Mouse (Mus musculus): ENCODE data around the gene Hoxa1. TPM values are rescaled to one million over a fixed set of nuclear protein-coding genes. Genes with fewer than 3 reads are reported as not detected.

Hoxa1 gene
- polyA plus RNA-seq, 1 experiment from 2014 or later, result not detected

DNA sequence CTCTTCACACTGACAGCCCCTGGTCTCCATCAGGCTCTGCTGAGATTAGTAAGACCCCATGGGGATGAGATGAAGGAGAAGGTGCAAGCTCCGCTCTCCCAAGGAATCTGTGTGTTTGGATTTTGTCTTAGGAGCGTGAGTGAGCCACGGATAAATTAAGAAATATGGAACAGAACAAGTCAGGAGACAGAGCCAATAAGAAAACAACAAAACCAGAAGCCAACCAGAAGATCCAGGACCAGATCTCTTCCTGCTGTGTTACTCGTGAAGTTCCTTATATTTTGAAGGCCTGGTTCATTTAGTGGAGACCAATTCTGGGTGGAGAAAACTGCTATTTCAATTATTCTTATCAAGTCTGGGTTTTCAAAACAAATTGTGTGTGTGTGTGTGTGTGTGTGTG is 6.5 kb downstream of the Hoxa1 start:
- Histone ChIP-seq H3K4me2 (ENCODE audit: low read length) (no peak overlapping the region), H3K36me3 (ENCODE audit: control insufficient read depth, insufficient read depth, low read length) (no peaks in the 10 kb centered on the region), H3K27ac (ENCODE audit: low read depth, low read length) (no peak overlapping the region), H3K4me3 (ENCODE audit: low read depth, low read length) (no peak overlapping the region), H3K27me3 (replicated peaks; ENCODE audit: control insufficient read depth, insufficient read depth, low read length) (peaks cover 94% of the 10 kb centered on the region), H3K9me3 (replicated peaks; ENCODE audit: control insufficient read depth, low read length) (no peaks in the 10 kb centered on the region), H3K9ac (ENCODE audit: low read length) (no peak overlapping the region), H3K4me1 (ENCODE audit: control insufficient read depth, insufficient read depth, low read length) (no peaks in the 10 kb centered on the region)
- ATAC-seq, result no peak
- under 1% methylated on average over 4 of the region's 4 CpGs for WGBS
- no peak for DNase-seq (ENCODE audit: low spot score)

DNA sequence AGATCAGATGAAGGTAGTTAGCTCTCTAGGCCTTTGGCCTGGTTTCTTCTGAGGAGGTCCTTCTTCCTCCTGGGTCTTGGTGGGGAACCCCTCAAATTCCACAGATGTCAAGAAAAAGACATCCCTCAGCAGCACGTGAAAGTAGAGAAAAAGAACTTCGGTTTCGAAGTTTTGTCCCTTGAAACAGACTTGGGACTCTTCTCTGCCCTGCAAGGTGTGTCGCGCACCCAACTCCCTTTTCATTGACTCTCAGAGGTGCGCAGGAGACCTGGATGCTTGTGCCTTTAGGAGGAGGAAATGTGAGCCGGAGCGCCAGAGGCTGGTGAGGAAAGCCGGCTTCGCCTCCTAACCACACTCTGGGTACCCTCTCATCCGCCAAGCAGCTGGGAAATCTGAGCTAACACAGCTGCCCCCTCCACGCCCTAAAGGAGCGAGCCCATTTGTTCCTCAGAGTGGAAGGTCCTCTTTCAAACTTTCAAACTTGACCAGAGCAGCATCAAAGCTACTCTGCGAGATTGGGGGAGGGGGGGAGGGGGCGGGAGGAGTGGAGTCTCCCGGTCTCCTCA is 7.6 kb downstream of the Hoxa1 start:
- ATAC-seq, result no peak
- H3K4me3 ChIP-seq (ENCODE audit: low read depth, low read length), result no peak overlapping the region
- no peak overlapping the region for H3K27ac ChIP-seq (ENCODE audit: low read depth, low read length)
- H3K4me1 ChIP-seq (ENCODE audit: control insufficient read depth, insufficient read depth, low read length), result no peaks in the 10 kb centered on the region
- DNase-seq (ENCODE audit: low spot score), result no peak
- no peak overlapping the region for H3K4me2 ChIP-seq (ENCODE audit: low read length)
- WGBS, result 3% methylated on average over 16 of the region's 16 CpGs
- no peaks in the 10 kb centered on the region for H3K9me3 ChIP-seq (replicated peaks; ENCODE audit: control insufficient read depth, low read length)
- no peaks in the 10 kb centered on the region for H3K36me3 ChIP-seq (ENCODE audit: control insufficient read depth, insufficient read depth, low read length)
- H3K9ac ChIP-seq (ENCODE audit: low read length), result no peak overlapping the region
- H3K27me3 ChIP-seq (replicated peaks; ENCODE audit: control insufficient read depth, insufficient read depth, low read length), result peaks cover 87% of the 10 kb centered on the region

DNA sequence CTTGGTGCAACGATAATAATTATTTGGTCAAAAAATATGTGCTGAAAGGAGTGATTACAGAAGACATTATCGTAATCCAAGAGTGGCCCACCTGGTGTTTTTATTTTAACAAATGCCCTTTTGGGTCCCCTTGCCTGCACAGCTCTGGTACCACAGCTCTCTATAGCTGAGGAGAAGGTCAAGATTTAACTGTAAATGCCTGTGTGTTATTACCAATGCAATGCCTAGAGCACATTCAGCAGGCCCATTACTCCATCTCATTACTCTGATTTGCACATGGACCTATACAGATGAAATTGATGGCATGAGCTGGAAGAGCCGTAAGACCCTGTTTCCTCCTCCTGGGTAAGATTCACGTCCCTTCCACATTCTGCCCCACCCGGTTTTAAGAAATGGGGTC is 19.0 kb downstream of the Hoxa1 start:
- Histone ChIP-seq H3K4me3 (ENCODE audit: low read depth, low read length) (no peak overlapping the region), H3K9me3 (replicated peaks; ENCODE audit: control insufficient read depth, low read length) (no peaks in the 10 kb centered on the region), H3K9ac (ENCODE audit: low read length) (no peak overlapping the region), H3K27me3 (replicated peaks; ENCODE audit: control insufficient read depth, insufficient read depth, low read length) (no peaks in the 10 kb centered on the region), H3K4me2 (ENCODE audit: low read length) (no peak overlapping the region), H3K36me3 (ENCODE audit: control insufficient read depth, insufficient read depth, low read length) (no peaks in the 10 kb centered on the region), H3K4me1 (ENCODE audit: control insufficient read depth, insufficient read depth, low read length) (no peaks in the 10 kb centered on the region), H3K27ac (ENCODE audit: low read depth, low read length) (no peak overlapping the region)
- 88% methylated on average over 5 of the region's 5 CpGs for WGBS
- DNase-seq (ENCODE audit: low spot score) (no peak), ATAC-seq (no peak)

DNA sequence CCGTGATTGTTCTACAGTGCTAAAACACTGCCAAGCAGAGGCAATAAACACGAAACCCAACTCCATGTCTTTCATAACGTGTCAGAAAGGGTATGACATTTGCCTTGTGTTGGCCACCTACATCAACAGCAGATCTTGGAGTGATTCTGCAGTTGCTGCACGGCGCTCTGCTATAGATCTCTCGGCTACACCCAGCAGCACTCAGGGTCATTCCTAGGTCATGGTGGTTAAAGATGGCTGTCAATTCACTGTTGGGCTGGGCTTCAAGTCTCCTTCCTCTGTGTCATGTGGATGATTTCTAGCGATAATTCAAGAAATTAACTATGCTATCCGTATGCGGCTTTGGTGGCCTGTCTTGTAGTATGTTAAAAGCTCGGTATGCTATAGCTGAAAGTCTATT is 19.5 kb downstream of the Hoxa1 start:
- Histone ChIP-seq H3K4me2 (ENCODE audit: low read length) (no peak overlapping the region), H3K4me1 (ENCODE audit: control insufficient read depth, insufficient read depth, low read length) (no peaks in the 10 kb centered on the region), H3K27ac (ENCODE audit: low read depth, low read length) (no peak overlapping the region), H3K36me3 (ENCODE audit: control insufficient read depth, insufficient read depth, low read length) (no peaks in the 10 kb centered on the region), H3K9me3 (replicated peaks; ENCODE audit: control insufficient read depth, low read length) (no peaks in the 10 kb centered on the region), H3K9ac (ENCODE audit: low read length) (no peak overlapping the region), H3K4me3 (ENCODE audit: low read depth, low read length) (no peak overlapping the region), H3K27me3 (replicated peaks; ENCODE audit: control insufficient read depth, insufficient read depth, low read length) (no peaks in the 10 kb centered on the region)
- ATAC-seq (no peak), DNase-seq (ENCODE audit: low spot score) (no peak)
- WGBS, result 84% methylated on average over 10 of the region's 10 CpGs

DNA sequence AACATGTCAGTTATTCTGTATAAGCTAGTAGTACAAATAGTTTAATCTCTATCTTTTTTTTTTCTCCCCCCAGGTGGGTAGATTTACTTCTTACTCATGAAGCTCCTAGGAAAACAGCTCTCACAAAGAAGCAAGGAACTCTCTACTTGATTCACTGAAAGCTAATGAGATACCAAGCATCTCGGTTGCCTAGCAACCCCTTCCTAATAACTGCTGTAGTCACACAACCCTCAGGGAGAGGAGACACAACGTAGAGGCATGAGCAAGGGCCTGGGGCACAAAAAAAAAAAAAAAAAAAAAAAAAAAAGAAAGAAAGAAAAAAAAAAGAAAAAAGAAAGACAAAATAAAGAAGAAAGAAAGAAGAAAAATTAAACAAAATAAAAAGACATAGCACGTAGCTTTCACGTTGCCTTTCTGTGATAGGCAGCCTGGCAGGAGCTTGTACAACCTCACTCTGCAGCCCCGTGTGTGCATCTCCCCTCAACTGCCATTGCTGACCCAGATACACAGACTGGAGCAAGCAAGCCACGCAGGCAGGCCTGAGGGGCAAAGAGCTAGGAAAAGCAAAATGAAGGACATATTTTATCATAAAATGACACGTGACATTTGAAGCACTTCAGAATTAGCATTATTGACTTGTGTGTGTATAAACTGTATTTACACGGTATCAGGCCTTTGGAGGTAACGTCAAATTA is 20.1 kb downstream of the Hoxa1 start:
- Histone ChIP-seq H3K4me3 (ENCODE audit: low read depth, low read length) (no peak overlapping the region), H3K9me3 (replicated peaks; ENCODE audit: control insufficient read depth, low read length) (no peaks in the 10 kb centered on the region), H3K27me3 (replicated peaks; ENCODE audit: control insufficient read depth, insufficient read depth, low read length) (no peaks in the 10 kb centered on the region), H3K36me3 (ENCODE audit: control insufficient read depth, insufficient read depth, low read length) (no peaks in the 10 kb centered on the region), H3K9ac (ENCODE audit: low read length) (no peak overlapping the region), H3K4me2 (ENCODE audit: low read length) (no peak overlapping the region), H3K27ac (ENCODE audit: low read depth, low read length) (no peak overlapping the region), H3K4me1 (ENCODE audit: control insufficient read depth, insufficient read depth, low read length) (no peaks in the 10 kb centered on the region)
- ATAC-seq, result no peak
- peak; percentile 87 for DNase-seq (ENCODE audit: low spot score)
- 50% methylated on average over 9 of the region's 9 CpGs for WGBS

DNA sequence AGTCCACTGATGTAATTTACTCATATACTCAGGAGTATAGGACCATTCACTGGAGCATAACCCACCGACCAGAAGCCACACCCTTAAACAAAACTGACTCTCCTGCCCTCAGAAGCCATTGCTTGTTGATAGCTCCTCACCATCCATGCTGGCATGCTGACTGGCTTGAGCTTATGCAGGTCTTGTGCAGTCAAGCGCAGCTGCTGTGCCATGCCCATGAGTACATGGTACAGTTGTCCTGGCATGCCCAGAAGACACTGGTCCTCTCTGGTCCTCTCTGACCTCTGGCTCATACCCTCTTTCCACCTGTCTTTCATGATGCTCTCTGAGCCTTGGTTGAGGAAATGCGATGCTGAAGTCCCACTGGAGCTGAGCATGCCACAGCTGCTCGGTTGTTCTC is 34.4 kb downstream of the Hoxa1 start:
- WGBS, result 84% methylated on average over 4 of the region's 4 CpGs
- DNase-seq (ENCODE audit: low spot score) (no peak), ATAC-seq (no peak)
- Histone ChIP-seq H3K4me1 (ENCODE audit: control insufficient read depth, insufficient read depth, low read length) (peaks cover 11% of the 10 kb centered on the region), H3K36me3 (ENCODE audit: control insufficient read depth, insufficient read depth, low read length) (no peaks in the 10 kb centered on the region), H3K27me3 (replicated peaks; ENCODE audit: control insufficient read depth, insufficient read depth, low read length) (no peaks in the 10 kb centered on the region), H3K4me3 (ENCODE audit: low read depth, low read length) (no peak overlapping the region), H3K27ac (ENCODE audit: low read depth, low read length) (no peak overlapping the region), H3K9ac (ENCODE audit: low read length) (no peak overlapping the region), H3K9me3 (replicated peaks; ENCODE audit: control insufficient read depth, low read length) (no peaks in the 10 kb centered on the region), H3K4me2 (ENCODE audit: low read length) (no peak overlapping the region)

DNA sequence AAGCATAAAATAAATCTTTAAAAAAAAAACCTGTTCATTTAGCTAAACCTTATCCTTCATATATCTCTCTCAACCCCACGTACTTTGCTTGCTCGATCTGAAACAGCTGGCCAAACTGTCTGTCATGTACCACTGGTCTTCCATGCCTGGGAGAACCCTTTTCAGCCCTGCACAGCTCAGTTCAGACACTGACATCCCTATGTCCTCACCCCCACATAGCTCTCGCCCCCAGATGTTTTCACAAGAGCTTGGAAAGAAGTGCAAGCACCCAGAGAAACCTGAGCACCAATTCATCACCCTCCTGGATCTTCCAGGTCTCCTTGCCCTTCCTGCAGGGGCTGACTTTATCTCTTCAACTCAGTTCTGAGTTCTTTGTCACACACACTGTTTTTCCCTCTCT is 36.9 kb downstream of the Hoxa1 start:
- DNase-seq (ENCODE audit: low spot score), result no peak
- Histone ChIP-seq H3K9ac (ENCODE audit: low read length) (no peak overlapping the region), H3K4me2 (ENCODE audit: low read length) (no peak overlapping the region), H3K27me3 (replicated peaks; ENCODE audit: control insufficient read depth, insufficient read depth, low read length) (no peaks in the 10 kb centered on the region; the same call in 1 of the 2 replicates), H3K27ac (ENCODE audit: low read depth, low read length) (no peak overlapping the region), H3K9me3 (replicated peaks; ENCODE audit: control insufficient read depth, low read length) (no peaks in the 10 kb centered on the region), H3K4me1 (ENCODE audit: control insufficient read depth, insufficient read depth, low read length) (peaks cover 11% of the 10 kb centered on the region), H3K4me3 (ENCODE audit: low read depth, low read length) (no peak overlapping the region), H3K36me3 (ENCODE audit: control insufficient read depth, insufficient read depth, low read length) (no peaks in the 10 kb centered on the region)
- WGBS, result 71% methylated on average over 3 of the region's 3 CpGs
- no peak for ATAC-seq

DNA sequence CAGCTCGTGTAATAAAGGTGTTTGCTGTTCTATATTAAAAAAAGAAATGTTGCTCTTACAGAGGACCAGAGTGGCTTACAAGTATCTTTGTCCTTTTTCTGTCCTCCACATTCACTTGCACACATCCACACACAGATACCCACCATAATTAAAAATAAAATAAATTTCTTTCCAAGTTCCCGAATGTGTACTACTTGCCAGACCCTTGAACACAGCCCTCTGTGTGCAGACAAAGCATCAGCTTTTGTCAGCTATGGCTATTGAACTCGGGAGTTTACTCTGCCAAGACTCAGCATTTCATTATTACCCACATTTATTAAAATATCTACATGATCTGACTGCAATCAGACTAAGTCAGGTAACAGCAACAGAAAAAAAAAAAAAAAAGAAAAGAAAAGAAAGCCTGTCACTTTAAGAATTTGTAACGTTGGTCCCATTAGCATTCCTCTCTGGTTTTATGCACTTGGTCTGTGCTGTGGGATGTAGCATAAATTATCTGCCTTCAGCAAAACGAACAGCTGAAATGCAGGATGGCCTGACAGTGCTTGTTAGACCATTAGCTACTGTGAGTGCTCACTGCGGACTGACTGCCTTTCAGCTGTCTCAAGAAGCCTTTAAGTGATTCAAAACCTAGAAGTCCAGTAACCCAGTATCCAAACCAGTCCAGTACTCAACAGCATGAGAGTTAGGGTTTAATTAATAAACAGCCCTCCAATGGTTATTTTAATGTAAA is 39.0 kb downstream of the Hoxa1 start:
- ATAC-seq (peak; percentile 93), DNase-seq (ENCODE audit: low spot score) (peak; percentile 88)
- no peak overlapping the region for H3K4me3 ChIP-seq (ENCODE audit: low read depth, low read length)
- H3K36me3 ChIP-seq (ENCODE audit: control insufficient read depth, insufficient read depth, low read length), result no peaks in the 10 kb centered on the region
- H3K9ac ChIP-seq (ENCODE audit: low read length), result no peak overlapping the region
- H3K9me3 ChIP-seq (replicated peaks; ENCODE audit: control insufficient read depth, low read length), result no peaks in the 10 kb centered on the region
- H3K27ac ChIP-seq (ENCODE audit: low read depth, low read length), result peak overlapping the region; percentile 66; the same call in 1 of the 2 replicates
- no peak overlapping the region for H3K4me2 ChIP-seq (ENCODE audit: low read length)
- peaks cover 11% of the 10 kb centered on the region for H3K4me1 ChIP-seq (ENCODE audit: control insufficient read depth, insufficient read depth, low read length)
- H3K27me3 ChIP-seq (replicated peaks; ENCODE audit: control insufficient read depth, insufficient read depth, low read length), result no peaks in the 10 kb centered on the region; the same call in 1 of the 2 replicates
- WGBS, result 13% methylated on average over 6 of the region's 6 CpGs

DNA sequence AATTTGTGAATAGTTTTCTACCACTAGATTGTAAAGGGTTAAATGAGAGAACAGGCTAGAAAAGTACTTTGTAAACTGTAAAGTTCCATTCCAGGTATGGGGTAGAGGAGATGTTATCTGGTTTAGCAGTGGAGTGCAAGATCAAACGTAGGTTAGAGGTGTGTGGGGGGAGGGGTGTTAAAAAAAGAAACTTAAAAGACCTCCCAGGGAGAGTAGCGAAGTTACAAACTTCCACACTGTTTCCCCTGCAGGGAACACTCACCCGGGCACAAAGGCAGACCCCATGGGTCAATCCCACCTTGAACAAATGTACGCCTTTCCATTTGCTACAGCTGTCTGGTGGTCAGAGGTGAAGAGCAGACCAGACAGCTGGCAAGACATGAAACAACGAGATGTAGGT is 42.2 kb downstream of the Hoxa1 start:
- DNase-seq (ENCODE audit: low spot score), result no peak
- no peak overlapping the region for H3K4me2 ChIP-seq (ENCODE audit: low read length)
- no peak overlapping the region for H3K9ac ChIP-seq (ENCODE audit: low read length)
- peaks cover 11% of the 10 kb centered on the region for H3K4me1 ChIP-seq (ENCODE audit: control insufficient read depth, insufficient read depth, low read length)
- no peaks in the 10 kb centered on the region for H3K9me3 ChIP-seq (replicated peaks; ENCODE audit: control insufficient read depth, low read length)
- 22% methylated on average over 5 of the region's 5 CpGs for WGBS
- H3K4me3 ChIP-seq (ENCODE audit: low read depth, low read length), result no peak overlapping the region
- H3K27me3 ChIP-seq (replicated peaks; ENCODE audit: control insufficient read depth, insufficient read depth, low read length), result no peaks in the 10 kb centered on the region; the same call in 1 of the 2 replicates
- no peak overlapping the region for H3K27ac ChIP-seq (ENCODE audit: low read depth, low read length)
- no peak for ATAC-seq
- H3K36me3 ChIP-seq (ENCODE audit: control insufficient read depth, insufficient read depth, low read length), result no peaks in the 10 kb centered on the region

Data from forebrain, embryonic 14.5 days (tissue).